Mouse (Mus musculus): ENCODE measurements around the gene Mycbp2.

Mycbp2 gene

DNA sequence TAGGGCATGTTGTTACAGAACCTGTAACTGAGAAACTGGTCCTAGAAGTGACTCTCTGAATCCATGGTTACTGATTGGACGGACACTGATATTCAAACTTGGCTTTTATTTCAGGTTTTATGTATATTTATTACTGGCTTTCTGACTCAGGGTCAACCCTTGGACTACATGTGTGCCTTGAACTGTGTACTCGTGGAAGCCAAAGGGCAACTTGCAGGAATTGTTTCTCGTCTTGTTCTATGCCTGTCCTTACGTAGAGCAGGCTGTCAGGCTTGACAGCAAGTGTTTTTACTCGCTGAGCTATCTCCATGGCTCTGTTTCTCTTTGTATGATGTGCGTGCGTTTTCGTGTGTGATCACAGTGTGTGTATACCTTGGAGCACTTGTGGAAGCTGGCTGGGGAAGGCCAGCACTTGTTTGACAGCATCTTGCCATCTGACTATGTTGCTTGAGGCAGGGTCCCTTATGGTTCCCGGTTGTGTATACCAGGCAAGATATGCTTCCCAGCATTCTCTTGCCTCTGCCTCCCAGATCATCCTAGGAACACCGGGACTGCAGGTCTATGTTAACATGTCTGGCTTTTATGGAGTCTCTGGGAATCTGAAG lies 243.8 kb downstream of the Mycbp2 start:
- in situ Hi-C loops (cut with MboI, MseI) = no loop called here

DNA sequence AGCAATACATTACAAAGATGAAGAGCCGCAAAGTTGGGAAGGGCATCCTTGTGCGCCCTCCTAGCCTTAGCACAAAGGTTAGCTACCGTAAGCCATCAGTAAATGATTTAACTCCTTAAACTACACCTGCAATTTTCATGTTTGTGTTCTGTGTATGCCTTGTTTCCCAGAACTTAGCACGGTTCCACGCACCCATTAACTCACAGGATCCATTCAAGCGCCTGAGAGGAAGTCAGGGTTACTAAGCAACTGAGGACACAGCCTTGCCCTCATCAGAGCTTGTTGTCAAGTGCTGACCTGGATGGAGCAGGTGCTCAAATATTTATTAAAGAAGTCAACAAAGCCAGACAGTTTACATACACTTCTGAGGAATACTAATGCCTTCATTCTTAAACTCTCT lies 244.4 kb downstream of the Mycbp2 start:
- in situ Hi-C loops (cut with MboI, MseI) = no loop called here

DNA sequence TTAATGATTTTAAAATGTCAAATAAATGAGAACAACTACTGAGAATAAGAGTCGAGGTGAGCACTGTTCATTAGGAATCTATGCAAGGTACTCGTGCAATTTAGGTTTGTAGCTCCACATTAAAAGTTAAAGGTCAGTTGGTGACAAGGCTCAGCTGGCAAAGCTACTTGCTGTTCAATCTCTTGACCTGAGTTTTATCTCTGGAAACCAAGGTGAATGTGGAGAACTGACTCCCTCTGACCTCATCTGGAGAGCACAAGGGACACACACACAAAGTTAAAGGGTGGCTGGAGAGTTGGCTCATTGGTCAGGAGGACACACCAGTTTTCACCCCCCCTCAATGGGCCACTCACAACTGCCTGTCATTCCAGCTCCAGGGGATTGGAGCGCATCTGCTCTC lies 245.4 kb downstream of the Mycbp2 start:
- in situ Hi-C loops (cut with MboI, MseI) = no loop called here

DNA sequence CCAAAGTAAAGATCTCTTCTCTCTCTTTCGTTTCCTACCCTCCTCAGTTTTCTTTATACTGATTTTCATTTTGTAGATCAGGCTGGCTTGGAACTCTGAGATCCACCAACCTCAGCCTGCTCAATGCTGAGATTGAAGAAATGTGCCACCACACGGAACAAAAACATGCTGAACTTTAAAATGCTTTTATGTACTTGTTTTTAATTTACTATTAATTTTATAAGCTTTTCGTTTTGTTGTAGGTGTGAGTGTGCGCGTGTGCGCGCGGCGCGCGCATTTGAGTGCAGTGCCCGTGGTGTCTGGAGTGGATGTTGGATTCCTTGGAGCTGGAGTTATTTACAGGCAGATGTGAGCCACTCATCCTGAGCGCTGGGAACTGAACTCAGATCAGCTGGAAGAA lies 246.3 kb downstream of the Mycbp2 start:
- in situ Hi-C loops (cut with MboI, MseI) = no loop called here

DNA sequence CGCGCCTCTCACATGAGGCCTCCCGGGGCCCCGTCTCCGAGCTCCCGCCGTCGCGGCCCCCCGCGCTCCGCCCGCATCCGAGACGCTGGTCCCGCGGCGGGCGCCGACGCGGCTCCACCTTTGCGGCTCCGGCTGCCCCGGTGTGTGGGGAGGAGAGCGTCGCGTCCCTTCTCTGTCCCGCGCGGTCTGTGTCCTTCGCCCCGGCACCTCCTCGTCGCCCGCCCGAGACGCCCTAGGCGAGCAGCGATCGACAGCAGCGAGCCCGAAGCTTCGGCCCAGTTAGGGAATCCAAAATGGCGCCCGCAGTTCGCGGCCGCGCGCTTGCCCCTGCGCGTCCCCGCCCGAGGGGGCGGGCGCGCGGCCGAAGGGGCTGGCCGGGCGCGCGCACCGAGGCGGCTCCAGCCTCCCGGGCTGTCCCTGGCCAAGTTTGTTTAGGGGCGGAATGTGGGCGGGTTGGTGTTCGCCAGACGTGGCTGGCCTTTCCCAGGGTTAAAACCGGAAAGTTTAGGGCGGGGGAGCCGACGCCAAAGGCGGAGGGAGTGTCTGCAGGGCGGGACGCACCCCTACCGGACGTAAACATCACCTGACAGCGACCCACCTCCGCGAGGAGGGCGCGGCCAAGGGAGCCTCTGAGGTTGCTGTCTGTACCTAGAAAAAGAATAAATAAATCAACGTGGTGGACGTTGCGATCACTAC lies 247.2 kb downstream of the Mycbp2 start, which contains the start of gene Fbxl3:
Gene Fbxl3, minus strand, starts transcription at position 329 of the 696 bp plus-strand sequence.
- in situ Hi-C loops (cut with MboI, MseI) = loop anchor here (25.0 kb wide), 1 partner anchor 1363 kb away; the partner anchor contains the start of gene Pou4f1

DNA sequence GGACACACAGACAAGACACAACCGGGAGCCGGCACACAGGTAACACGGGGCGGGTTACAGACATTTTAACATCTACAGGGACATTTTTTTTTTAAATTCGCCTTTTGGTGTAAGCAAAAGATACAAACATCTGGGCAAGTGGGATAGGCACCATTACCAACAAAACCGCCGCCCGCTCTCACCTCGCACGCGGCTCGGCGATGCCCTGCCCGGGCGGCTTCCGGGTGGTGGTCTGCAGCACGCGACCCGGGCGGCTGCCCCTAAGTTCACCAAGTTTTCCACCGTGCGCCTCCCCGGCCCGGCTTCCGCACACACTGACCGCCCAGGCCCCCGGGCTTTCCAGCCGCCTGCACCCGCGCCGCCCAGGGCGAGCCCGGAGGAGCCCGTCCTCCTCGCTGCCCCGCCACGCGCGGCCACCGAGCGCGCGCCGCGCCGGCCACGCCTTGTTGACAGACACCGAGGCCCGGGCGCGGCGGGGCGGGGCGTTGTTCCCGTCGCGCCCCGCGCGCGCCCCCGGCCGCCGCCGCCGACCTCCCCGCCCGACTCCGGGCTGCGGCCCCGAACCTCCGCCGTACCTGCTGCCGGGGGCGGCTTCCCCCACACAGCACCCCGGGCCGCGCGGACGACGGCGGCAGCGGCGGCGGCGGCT lies 247.9 kb downstream of the Mycbp2 start:
- in situ Hi-C loops (cut with MboI, MseI) = loop anchor here (25.0 kb wide), 1 partner anchor 1364 kb away; the partner anchor contains the start of gene Pou4f1

DNA sequence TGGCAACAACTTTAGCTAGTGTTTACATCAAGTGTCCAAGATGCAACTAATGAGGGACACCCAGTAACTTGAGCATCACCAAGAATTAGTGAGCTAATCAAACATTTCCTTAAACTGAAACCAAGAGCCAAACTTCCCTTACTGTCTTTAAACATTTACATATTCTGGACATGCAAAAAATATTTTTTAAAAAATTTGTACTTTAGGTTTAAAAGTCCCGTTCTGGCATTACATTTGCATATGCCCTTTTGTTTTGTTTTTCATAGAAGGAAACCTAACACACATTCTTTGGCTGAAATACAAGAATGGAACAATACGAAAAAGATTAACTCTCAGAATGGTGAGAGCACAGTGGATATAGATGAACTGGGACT lies 248.4 kb downstream of the Mycbp2 start:
- in situ Hi-C loops (cut with MboI, MseI) = loop anchor here (25.0 kb wide), 1 partner anchor 1364 kb away; the partner anchor contains the start of gene Pou4f1

DNA sequence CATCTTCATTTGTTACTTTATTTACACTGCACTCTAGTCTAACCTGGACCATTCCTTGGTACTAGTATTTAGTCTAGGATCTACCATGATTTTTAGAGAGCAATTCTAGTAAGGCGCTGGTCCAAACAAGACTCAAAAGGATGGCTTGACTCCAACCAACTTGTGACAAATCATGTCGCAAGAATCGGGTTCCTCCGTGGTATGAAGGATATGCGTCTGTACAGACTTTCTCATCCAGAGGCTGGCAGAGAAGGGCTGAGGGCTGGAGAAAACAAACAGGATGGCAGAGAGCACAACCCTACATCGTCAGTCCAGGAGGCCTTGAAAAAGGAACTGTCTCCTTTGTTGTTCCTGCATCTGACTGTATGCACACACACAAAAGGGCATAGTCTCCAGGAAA lies 250.0 kb downstream of the Mycbp2 start:
- in situ Hi-C loops (cut with MboI, MseI) = loop anchor here (25.0 kb wide), 1 partner anchor 1366 kb away; the partner anchor contains the start of gene Pou4f1

DNA sequence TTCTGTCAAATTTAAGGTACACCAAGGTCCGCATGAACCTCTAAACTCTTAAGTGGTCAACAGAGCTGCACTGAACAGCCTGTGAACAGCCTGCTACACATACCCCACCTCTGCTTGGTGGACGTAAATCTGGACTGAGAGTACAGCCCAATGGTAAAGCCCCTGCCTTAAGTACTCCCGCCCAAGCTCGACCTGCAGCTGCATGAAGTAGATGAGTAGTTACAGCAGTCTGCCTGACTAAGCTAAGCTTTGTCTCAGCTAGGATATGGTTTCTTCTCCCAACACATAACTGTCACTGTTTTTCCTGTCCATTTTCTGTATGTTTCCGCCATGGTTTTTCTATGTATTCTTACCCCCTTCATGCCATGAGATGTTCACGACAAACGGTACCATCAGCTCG lies 250.8 kb downstream of the Mycbp2 start:
- in situ Hi-C loops (cut with MboI, MseI) = loop anchor here (25.0 kb wide), 1 partner anchor 1366 kb away; the partner anchor contains the start of gene Pou4f1

DNA sequence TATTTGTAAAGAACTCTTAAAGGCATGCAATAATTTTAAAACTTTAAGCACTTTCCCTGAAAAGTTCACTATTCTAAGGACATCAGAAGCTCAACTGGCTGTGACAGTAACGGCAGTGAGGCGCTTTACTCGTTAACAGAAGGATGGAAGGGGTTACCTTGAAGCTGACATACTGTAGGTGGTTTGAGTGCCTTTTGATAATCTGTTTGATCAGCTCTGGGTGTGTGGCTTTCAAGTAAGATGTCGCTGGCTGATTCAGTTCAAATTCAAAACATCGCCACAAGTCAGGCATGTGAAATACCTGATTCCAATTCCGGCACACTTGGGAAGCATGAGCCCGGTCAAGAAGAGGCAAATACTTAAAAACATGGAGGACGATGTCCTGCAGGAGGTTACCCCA lies 251.6 kb downstream of the Mycbp2 start:
- in situ Hi-C loops (cut with MboI, MseI) = loop anchor here (25.0 kb wide), 1 partner anchor 1367 kb away; the partner anchor contains the start of gene Pou4f1

DNA sequence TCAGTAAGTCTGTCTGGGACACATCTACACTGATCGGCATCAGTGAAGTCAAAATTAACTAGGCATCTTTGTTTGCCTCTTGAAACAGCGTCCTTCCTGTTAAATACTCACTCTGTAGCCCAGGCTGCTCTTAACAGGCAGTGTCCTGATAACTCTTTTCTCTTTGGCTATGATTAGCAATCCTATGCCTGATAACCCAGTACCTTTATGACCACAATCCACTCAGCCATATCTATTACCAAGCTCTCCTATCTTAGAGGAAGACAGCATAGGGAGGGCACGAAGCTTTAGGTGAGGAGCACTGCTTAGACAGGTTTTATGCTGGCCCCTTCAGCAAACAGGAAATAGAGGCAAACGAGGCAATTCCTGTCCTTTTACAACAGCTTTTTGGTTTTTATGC lies 252.9 kb downstream of the Mycbp2 start:
- in situ Hi-C loops (cut with MboI, MseI) = loop anchor here (25.0 kb wide), 1 partner anchor 1369 kb away; the partner anchor contains the start of gene Pou4f1

DNA sequence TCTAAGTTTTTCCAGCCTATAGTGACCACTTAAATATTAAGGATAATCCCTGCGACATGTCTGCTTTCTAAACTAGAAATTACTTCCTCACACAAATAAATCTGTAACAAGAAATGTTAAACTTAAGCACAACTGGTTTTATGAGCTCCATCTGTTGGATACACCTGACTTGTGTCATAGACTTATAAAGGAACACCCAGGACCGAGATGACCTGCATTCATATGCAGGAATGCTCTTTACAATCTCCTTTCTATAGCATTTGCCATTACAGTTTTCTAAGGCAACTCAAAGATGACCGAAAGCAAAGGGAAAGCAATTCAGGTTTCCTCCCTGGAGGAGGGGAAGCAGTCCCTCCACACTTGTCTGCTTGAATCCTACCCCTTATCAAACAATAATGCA lies 253.4 kb downstream of the Mycbp2 start:
- in situ Hi-C loops (cut with MboI, MseI) = loop anchor here (25.0 kb wide), 1 partner anchor 1369 kb away; the partner anchor contains the start of gene Pou4f1

DNA sequence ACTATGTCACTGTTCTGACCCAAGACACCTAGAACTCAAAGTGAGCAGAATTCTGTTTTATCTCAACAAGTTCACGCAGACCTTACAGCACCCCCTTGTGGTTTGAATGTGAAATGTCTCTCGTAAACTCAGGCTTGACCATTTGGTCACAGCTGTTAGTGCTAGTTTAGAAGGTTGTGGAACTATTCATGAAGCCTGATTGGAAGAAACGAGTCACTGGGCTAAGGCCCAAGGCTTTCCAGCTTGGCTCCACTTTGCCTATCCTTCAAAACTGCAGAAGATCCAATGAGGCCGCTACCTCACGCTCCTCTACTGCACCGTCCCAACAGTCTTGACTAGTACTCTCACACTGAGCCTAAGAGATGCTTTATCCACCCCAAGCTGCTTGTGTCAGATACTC lies 258.0 kb downstream of the Mycbp2 start:
- in situ Hi-C loops (cut with MboI, MseI) = loop anchor here (25.0 kb wide), 1 partner anchor 1374 kb away; the partner anchor contains the start of gene Pou4f1

DNA sequence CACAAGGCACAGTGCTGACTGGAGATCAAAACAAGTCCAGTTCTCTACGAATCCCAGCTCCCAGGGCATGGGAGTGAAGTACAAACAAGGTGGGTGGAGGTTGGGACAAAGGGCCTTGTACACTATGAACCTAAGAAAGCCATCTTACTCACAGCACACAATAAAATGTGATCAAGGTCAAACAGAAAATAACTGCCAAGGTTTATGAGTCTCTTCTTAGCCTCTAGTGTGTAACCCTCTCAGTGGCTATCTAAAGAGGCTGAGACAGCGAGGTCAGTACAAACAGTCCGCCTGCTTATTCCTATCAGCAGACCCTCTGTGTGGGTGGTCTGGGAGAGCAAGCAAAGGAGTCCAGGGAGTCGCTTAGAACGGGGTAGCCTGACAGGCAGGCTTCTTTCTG lies 258.8 kb downstream of the Mycbp2 start:
- in situ Hi-C loops (cut with MboI, MseI) = loop anchor here (25.0 kb wide), 1 partner anchor 1374 kb away; the partner anchor contains the start of gene Pou4f1

DNA sequence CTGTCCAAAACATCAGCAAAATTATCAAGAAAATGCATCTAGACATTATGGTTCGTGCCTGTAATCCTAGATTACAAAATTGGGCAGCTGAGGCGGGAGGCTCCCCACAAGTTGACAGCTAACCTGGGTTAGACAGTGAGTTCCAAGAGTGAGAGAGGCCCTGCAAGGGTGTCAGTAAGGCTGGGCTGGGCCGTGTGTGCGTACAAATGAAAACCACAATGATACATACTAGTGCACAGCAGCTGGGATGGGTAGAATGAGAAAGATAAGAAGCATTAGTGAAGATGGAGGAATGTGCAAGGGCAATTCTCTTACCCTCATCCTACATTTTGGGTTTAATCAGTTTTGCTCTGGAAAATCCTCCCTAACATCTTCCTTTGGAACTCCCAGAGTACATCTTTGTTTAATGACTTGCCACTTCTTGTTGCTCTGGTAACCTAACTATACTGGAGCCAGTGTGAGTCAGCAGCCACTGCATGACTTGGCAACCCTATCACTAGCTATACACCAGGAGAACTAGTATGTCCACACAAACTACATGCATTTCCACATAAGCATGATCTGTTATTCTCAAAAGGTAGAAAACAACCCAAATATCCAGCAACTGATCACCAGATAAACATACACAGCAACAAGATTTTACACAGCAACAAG lies 259.8 kb downstream of the Mycbp2 start:
- in situ Hi-C loops (cut with MboI, MseI) = loop anchor here (25.0 kb wide), 1 partner anchor 1376 kb away; the partner anchor contains the start of gene Pou4f1

DNA sequence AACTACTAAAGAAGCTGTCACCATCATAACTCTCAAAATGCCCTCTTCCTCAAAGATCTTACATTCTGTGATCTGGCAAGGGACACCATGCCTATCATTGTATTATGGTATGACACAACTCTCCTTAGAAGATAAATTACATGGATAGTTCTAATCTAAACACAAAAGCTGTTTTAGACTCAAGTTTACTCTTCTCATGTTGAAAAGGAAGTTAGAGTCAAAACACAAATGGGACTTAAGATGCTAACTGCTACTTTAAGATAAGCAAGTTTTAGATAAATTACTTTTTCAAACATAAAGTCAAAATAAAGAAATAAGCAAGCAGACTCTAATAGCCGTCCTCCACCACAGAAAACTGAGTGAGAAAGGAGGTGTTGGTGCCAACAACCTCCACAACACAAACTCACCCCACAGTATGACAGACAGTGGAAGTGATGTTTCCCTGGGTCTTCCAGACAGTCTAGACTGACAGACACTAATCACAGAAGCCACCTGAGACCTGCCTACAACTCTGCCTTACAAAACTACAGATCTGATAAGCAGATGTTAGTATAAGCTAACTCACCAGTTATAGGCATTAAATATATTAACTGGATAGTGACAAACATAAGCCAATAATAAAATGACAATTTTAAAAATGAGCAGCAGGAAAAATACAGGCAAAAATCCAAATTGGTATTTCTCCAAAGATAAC lies 260.6 kb downstream of the Mycbp2 start:
- in situ Hi-C loops (cut with MboI, MseI) = loop anchor here (25.0 kb wide), 1 partner anchor 1376 kb away; the partner anchor contains the start of gene Pou4f1

DNA sequence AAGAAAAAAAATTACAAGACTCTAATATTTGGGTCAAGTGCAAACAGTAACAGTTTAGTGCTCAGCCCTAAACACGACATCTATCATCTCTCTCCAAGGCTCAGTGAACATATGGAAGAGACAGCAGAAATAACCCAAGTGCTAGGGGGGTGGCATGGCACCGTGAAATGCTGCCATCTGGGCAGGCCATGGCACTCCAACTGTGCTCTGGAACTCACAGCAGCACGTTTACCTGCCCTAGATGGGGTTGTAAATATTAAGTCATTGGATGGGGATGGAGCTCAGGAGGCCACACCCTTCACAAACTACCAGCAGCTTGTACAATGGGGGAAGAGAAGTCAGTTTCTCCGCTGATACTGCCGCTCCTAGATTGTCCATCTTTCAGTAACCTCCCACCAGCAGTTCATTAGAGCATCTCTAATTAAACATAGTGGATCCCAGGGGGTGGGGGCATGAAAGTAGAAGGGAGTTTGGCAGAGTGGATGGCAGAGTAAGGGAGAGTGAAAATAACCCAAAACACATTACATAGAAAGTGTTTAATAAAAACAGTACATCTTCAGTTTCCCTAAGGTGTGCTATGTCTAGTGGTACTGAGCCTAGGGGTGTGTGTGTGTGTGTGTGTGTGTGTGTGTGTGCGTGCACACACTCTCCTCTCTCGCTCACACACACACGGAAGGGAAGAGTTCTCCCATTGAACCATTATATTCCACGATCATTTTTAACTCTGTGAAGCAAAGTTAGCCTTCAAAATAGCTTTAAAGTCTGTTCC lies 267.2 kb downstream of the Mycbp2 start:
- in situ Hi-C loops (cut with MboI, MseI) = loop anchor here (25.0 kb wide), 1 partner anchor 1383 kb away; the partner anchor contains the start of gene Pou4f1

DNA sequence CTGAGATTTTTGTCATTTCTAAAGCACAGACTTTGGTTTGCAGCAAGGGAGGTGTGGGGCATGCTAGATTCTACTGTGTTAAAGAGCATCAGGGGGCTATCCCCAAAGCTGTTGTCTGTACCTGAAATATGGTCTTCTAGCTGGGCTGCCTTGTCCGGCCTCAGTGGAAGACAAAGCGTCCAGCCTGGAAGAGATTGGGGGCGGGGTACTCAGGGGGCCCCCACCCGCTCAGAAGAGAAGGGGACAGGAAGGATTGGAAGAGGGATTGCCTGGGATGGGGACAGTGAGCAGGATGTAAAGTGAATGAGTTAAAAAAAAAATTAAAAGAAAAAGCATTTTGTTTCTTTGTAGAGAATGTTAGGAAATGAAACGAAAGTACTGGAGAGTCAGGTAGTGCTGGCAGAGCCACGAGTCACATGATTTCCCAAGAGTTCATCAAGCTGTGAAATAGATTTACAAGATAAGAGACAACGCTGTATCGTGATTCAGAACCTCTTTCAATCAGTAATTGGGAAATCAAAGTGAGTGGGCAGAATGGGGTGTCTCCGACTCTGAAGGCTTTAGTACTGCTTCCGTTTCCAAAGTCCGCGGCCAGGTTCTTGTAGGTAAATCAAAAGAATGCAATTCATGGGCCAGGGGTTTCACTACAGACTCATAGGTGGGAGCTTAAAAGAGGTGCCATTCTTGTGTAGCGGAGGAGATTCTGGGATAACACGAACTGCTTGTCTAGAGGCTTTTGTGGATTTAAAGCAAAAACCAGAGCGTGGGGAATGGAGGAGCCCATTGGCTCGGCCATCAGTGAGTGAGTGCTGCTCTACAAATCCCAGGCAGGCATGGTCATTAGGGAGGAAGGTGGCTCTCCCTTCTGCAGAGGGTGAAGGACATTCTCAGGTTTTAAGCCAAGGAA lies 268.4 kb downstream of the Mycbp2 start:
- in situ Hi-C loops (cut with MboI, MseI) = loop anchor here (25.0 kb wide), 1 partner anchor 1384 kb away; the partner anchor contains the start of gene Pou4f1
